In genomic region chr11:76622566-76623205, GRCm38 (mm10) we compare ENCODE assay signal across 8 mouse cellular contexts. TPM values are rescaled to one million over a fixed set of nuclear protein-coding genes. Genes with fewer than 3 reads are reported as not detected.
DNase-seq lines count a peak whose midpoint lies in the region; ATAC-seq and TF ChIP-seq lines count a peak whose summit lies in the region.

No protein-coding gene starts in this region.

- TF ChIP-seq POLR2A in embryonic fibroblast, embryonic 13.5 days (IDR thresholded peaks at IDR 0.05; ENCODE audit: low read depth, low read length), result no peak

- peak; percentile 34 for DNase-seq in embryo, embryonic 10 days (ENCODE audit: low spot score)
- no peak for DNase-seq in embryo, embryonic 10.5 days (ENCODE audit: low spot score)
- peak; percentile 29 for DNase-seq in ES-CJ7 (ENCODE audit: low read depth, low spot score)
- peak; percentile 65 for DNase-seq in neural tube, embryonic 10.5 days (ENCODE audit: extremely low spot score, low spot score)
- DNase-seq in c-Kit-positive CD71-positive TER-119-positive erythroid progenitor cells, embryonic 14.5 days (ENCODE audit: low spot score), result no peak

- peak overlapping the region; percentile 65 for H3K9ac ChIP-seq in hindbrain, embryonic 15.5 days
- peak overlapping the region; percentile 9; the same call in 1 of the 2 replicates for H3K9ac ChIP-seq in liver, embryonic 12.5 days

- no peak for TF ChIP-seq CTCF in embryonic fibroblast, embryonic 13.5 days (IDR thresholded peaks at IDR 0.05; ENCODE audit: borderline replicate concordance, insufficient read depth, low read length)

- H3K4me3 ChIP-seq in embryonic fibroblast, embryonic 13.5 days (ENCODE audit: insufficient read depth, low read length), result peak overlapping the region; percentile 60
- H3K4me3 ChIP-seq in hindbrain, embryonic 15.5 days, result peak overlapping the region; percentile 67
- H3K4me3 ChIP-seq in liver, embryonic 12.5 days, result peak overlapping the region; percentile 56

- peak; percentile 36; the same call in 1 of the 2 replicates for ATAC-seq in hindbrain, embryonic 15.5 days (ENCODE audit: low FRiP score, low read depth)
- no peak for ATAC-seq in liver, embryonic 12.5 days

- H3K4me1 ChIP-seq in embryonic fibroblast, embryonic 13.5 days (ENCODE audit: control insufficient read depth, insufficient read depth, low read length), result no peaks in the 10 kb centered on the region
- H3K4me1 ChIP-seq in hindbrain, embryonic 15.5 days (replicated peaks), result peaks cover 31% of the 10 kb centered on the region
- H3K4me1 ChIP-seq in liver, embryonic 12.5 days, result peaks cover 5% of the 10 kb centered on the region; the same call in 1 of the 2 replicates

- H3K9me3 ChIP-seq in hindbrain, embryonic 15.5 days, result no peaks in the 10 kb centered on the region
- H3K9me3 ChIP-seq in liver, embryonic 12.5 days (replicated peaks), result no peaks in the 10 kb centered on the region

- under 1% methylated on average over 63 of the region's 66 CpGs for WGBS in hindbrain, embryonic 15.5 days
- WGBS in liver, embryonic 12.5 days (ENCODE audit: insufficient replicate concordance), result under 1% methylated on average over 66 of the region's 66 CpGs

- H3K4me2 ChIP-seq in hindbrain, embryonic 15.5 days, result peak overlapping the region; percentile 100
- peak overlapping the region; percentile 78 for H3K4me2 ChIP-seq in liver, embryonic 12.5 days

- no peaks in the 10 kb centered on the region for H3K36me3 ChIP-seq in hindbrain, embryonic 15.5 days
- no peaks in the 10 kb centered on the region for H3K36me3 ChIP-seq in liver, embryonic 12.5 days

- H3K27me3 ChIP-seq in hindbrain, embryonic 15.5 days, result peaks cover 10% of the 10 kb centered on the region; the same call in 1 of the 2 replicates
- peaks cover 70% of the 10 kb centered on the region for H3K27me3 ChIP-seq in liver, embryonic 12.5 days (replicated peaks)

- H3K27ac ChIP-seq in embryonic fibroblast, embryonic 13.5 days (ENCODE audit: insufficient read depth, low read length), result no peak overlapping the region
- 0 out of 2 replicates have a peak overlapping the region, but pooled peaks have one; percentile 38 for H3K27ac ChIP-seq in hindbrain, embryonic 15.5 days (replicated peaks)
- H3K27ac ChIP-seq in liver, embryonic 12.5 days, result no peak overlapping the region

RNA-seq across cellular contexts. Expression of gene Abr, which starts 0.6 kb away (rescaled TPM):
- 23.1 and 23.7 TPM in 2 replicates for polyA plus RNA-seq in embryonic fibroblast, embryonic 13.5 days (2011; ENCODE audit: insufficient read length, low read depth, missing spikeins)
- polyA plus RNA-seq in hindbrain, embryonic 15.5 days (2015; fragmentation: Nextera tagmentation; extraction: Ambion mirVana), result 99.9 and 113 TPM in 2 replicates
- 5.8 and 7.4 TPM in 2 replicates for polyA plus RNA-seq in liver, embryonic 12.5 days (2016; fragmentation: Nextera tagmentation; extraction: Ambion mirVana)

RNA-seq across cellular contexts. Expression of gene Bhlha9, which starts 49.6 kb away (rescaled TPM):
- polyA plus RNA-seq in embryonic fibroblast, embryonic 13.5 days (2011; ENCODE audit: insufficient read length, low read depth, missing spikeins), result not detected in 2 replicates
- 1.3 and 1.7 TPM in 2 replicates for polyA plus RNA-seq in hindbrain, embryonic 15.5 days (2015; fragmentation: Nextera tagmentation; extraction: Ambion mirVana)
- not detected in 2 replicates for polyA plus RNA-seq in liver, embryonic 12.5 days (2016; fragmentation: Nextera tagmentation; extraction: Ambion mirVana)

RNA-seq across cellular contexts. Expression of gene Trarg1, which starts 56.9 kb away (rescaled TPM):
- polyA plus RNA-seq in embryonic fibroblast, embryonic 13.5 days (2011; ENCODE audit: insufficient read length, low read depth, missing spikeins), result not detected in 2 replicates
- 0.82 and 2.8 TPM in 2 replicates for polyA plus RNA-seq in hindbrain, embryonic 15.5 days (2015; fragmentation: Nextera tagmentation; extraction: Ambion mirVana)
- not detected in 2 replicates for polyA plus RNA-seq in liver, embryonic 12.5 days (2016; fragmentation: Nextera tagmentation; extraction: Ambion mirVana)

Comparison
In these comparisons a context has a peak if more than half of its experiments do, and no peak if none do; other contexts are left out.
1. DNase-seq: peak in embryo, embryonic 10 days (single experiment), ES-CJ7 (single experiment) and neural tube, embryonic 10.5 days (single experiment); none in embryo, embryonic 10.5 days (single experiment) and c-Kit-positive CD71-positive TER-119-positive erythroid progenitor cells, embryonic 14.5 days (single experiment).
2. Peak in every context shown above with its lines, with median percentiles within 50 percentile points of each other: H3K4me3 ChIP-seq.